Mouse (Mus musculus) heart, embryonic 13.5 days (tissue): ENCODE results near the gene Vmn2r38. TPM values are rescaled to one million over a fixed set of nuclear protein-coding genes. Genes with fewer than 3 reads are reported as not detected.
"Not testable (repeated sequence)": the region's sequence is repeated elsewhere in the genome, so short reads cannot be mapped to it uniquely, and the experiment has no call there.

Experiments
- ATAC-seq: fragments of 200-750 bp; cut with Nextera tagmentation; 2 replicates; pipeline ENCODE4 v1.8.0; 2017; ENCODE audit warnings: moderate TSS enrichment; ENCODE audit not compliant: insufficient number of reproducible peaks, low FRiP score, low TSS enrichment; ENCODE audit errors: extremely low read depth
- H3K27ac ChIP-seq: fragments of 300-500 bp; sonication (generic); replicated peaks from 2 replicates; pipeline ENCODE4 v1.5.1; 2015; ENCODE audit warnings: moderate library complexity, mild to moderate bottlenecking, inconsistent platforms
- H3K27me3 ChIP-seq: fragments of 300-500 bp; sonication (generic); replicated peaks from 2 replicates; pipeline ENCODE4 v1.6.1; 2015; ENCODE audit warnings: mild to moderate bottlenecking, inconsistent platforms
- H3K36me3 ChIP-seq: fragments of 300-500 bp; sonication (generic); 2 replicates; pipeline ENCODE4 v1.6.1; 2015; ENCODE audit warnings: mild to moderate bottlenecking, inconsistent platforms
- H3K4me1 ChIP-seq: fragments of 300-500 bp; sonication (generic); 2 replicates; pipeline ENCODE4 v1.6.1; 2015; ENCODE audit warnings: inconsistent platforms
- H3K4me2 ChIP-seq: fragments of 300-500 bp; sonication (generic); 2 replicates; pipeline ENCODE4 v1.6.1; 2015; ENCODE audit warnings: inconsistent platforms, mild to moderate bottlenecking, moderate library complexity
- H3K4me3 ChIP-seq: fragments of 300-500 bp; sonication (generic); 2 replicates; pipeline ENCODE4 v1.5.1; 2015; ENCODE audit warnings: moderate library complexity, mild to moderate bottlenecking, inconsistent platforms
- H3K9ac ChIP-seq: fragments of 300-500 bp; sonication (generic); 2 replicates; pipeline ENCODE4 v1.6.1; 2015; ENCODE audit warnings: inconsistent platforms, mild to moderate bottlenecking, moderate library complexity
- H3K9me3 ChIP-seq: fragments of 300-500 bp; sonication (generic); 2 replicates; pipeline ENCODE4 v1.6.1; 2016; ENCODE audit warnings: inconsistent platforms
- WGBS: fragments of 180-500 bp; shearing (Covaris S2); methylation state at CpG from one replicate; pipeline ENCODE4 v1.1.7; 2015; ENCODE audit warnings: mixed read lengths; 5-methylcytosine and 5-hydroxymethylcytosine counted together
- polyA plus RNA-seq: library from polyadenylated mRNA; unstranded; fragments of >200 nt; fragmentation: Nextera tagmentation; extraction: Ambion mirVana; gene quantifications from 2 replicates; pipeline ENCODE4 v1.2.1, GENCODE M21; 2015

Vmn2r38 gene
- not detected in 2 replicates for polyA plus RNA-seq

- not testable (repeated sequence) for ATAC-seq, H3K4me2 ChIP-seq, H3K9me3 ChIP-seq, H3K27ac ChIP-seq, H3K4me1 ChIP-seq, H3K4me3 ChIP-seq, H3K27me3 ChIP-seq, H3K9ac ChIP-seq, H3K36me3 ChIP-seq
Measured at GRCm38 (mm10) chr7:9097781-9098180, at the start of gene Vmn2r38. Gene Vmn2r38, minus strand, starts transcription at chr7:9097881.

- H3K4me2 ChIP-seq, H3K4me3 ChIP-seq, H3K9me3 ChIP-seq, H3K27ac ChIP-seq, H3K4me1 ChIP-seq, H3K27me3 ChIP-seq, H3K36me3 ChIP-seq, ATAC-seq, H3K9ac ChIP-seq: not testable (repeated sequence)
- 61% methylated on average over 4 of the region's 4 CpGs for WGBS
Measured at GRCm38 (mm10) chr7:9065353-9065752, 32.3 kb downstream of the Vmn2r38 start.

DNA sequence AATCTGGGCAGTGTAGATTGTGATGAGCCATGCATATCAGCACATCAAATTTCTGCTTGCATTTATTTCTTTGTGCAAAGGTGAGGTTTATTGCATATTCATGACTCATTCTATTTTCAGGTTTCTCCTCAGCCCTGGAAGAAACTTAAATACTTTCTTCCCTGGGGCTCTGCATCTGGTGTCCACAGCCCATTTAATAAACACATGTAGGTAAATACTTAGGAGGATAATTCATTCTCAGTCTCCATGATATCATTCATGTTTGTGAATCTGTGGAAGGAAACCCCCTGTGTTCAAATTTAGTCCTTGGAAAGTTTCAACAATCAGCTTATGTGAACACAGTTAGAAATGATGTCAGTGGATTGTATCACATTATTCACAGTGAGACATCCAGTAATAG is 67.0 kb downstream of the Vmn2r38 start, which contains the start of gene Vmn2r39:
Gene Vmn2r39, minus strand, starts transcription at position 101 of the 400 bp plus-strand sequence.
- ATAC-seq, H3K9ac ChIP-seq, H3K4me2 ChIP-seq, H3K9me3 ChIP-seq, H3K27me3 ChIP-seq, H3K36me3 ChIP-seq, H3K27ac ChIP-seq, H3K4me1 ChIP-seq, H3K4me3 ChIP-seq: not testable (repeated sequence)

Other genes with a start within 250 kb of the Vmn2r38 start
- gene Vmn2r40, start 166.4 kb downstream of the Vmn2r38 start, polyA plus RNA-seq = not detected in 2 replicates
- not detected in 2 replicates for gene Vmn2r39, start 67.1 kb downstream of the Vmn2r38 start, polyA plus RNA-seq
- gene Vmn2r37, start 125.8 kb upstream of the Vmn2r38 start, polyA plus RNA-seq = not detected in 2 replicates